Mouse (Mus musculus) adrenal gland (tissue): ENCODE measurements around the gene Mettl16.

Experiments used
- intact Hi-C: fragments of 180-260 bp; cut with DNase I; formaldehyde crosslinking; loops from one replicate; pipeline ENCODE4 v1.15.1; 2025

Mettl16 gene

DNA sequence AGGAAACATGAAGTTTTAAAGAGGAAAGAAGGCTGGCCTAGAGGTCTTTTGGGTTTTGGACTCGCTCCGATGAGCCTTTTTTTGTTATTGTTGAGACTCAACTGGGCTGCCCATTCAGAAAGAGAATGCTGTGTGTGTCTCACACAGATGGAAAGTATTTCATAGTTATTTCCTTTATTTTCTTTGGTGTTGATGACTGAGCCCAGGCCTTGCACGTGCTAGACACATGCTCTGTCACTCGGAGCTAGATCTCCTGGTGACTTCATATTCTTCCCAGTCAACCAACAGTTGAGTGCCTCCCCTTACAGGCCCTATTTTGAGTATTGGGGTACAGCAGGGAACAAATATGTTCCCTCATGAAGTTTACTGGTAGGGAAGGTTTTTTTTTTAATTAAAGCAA lies 1.0 kb downstream of the Mettl16 start:
- intact Hi-C loops, result no loop called here

DNA sequence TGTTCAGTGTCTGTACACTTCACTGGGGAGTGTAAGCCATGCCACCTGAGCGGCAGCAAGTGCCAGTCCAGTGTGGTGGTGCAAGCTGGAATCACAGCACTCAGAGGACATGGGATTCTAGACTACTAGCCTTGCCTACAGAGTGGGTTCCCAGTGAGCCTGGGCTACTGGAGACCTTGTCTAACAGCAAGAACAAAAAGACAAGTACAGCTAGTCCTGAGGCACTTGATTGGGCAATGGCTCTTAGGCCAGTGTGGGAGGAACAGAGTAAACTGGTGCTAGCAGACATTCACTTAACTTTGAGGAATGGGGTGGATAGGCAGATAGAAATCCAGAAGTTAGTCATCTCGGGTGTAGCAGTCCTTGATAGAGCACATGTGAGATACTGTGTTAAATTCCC lies 1.8 kb downstream of the Mettl16 start:
- intact Hi-C loops, result no loop called here

DNA sequence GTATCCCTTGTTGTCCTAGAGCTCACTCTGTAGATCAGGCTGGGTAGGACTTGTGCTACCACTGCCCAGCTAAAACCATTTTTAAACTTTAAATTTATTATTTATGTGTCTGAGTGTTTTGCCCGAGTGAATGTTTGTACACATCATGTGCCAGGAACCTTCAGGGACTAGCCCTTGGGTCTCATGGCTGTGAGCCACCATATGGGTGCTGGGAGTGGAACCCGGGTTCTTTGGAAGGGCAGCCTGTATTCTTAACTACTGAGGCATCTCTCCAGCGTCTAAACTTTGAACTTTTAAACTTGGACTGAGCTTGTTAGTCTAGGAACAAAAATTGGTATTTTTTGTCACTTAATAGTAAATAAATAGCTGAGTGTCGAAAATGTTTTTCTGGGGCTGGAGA lies 22.2 kb downstream of the Mettl16 start:
- intact Hi-C loops, result no loop called here

DNA sequence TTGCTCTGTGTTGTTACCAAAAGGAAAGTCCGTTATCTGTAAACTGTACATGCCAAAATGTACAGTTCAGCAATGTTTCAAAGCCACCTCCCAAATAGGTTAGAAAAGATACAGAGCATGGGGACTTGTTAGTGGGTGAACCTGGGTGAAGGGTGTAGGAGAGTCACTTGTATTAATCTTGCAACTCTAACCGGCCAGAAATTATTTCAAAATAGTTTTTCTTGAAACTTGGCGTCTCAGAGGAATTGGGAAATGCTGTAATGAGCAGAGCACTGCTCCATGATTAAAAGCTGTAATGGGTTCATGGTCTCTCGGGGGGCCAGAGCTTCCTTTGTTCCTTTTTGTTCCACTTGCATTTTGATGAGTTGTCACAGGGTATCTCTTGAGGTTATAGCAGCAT lies 30.0 kb downstream of the Mettl16 start:
- intact Hi-C loops, result no loop called here

DNA sequence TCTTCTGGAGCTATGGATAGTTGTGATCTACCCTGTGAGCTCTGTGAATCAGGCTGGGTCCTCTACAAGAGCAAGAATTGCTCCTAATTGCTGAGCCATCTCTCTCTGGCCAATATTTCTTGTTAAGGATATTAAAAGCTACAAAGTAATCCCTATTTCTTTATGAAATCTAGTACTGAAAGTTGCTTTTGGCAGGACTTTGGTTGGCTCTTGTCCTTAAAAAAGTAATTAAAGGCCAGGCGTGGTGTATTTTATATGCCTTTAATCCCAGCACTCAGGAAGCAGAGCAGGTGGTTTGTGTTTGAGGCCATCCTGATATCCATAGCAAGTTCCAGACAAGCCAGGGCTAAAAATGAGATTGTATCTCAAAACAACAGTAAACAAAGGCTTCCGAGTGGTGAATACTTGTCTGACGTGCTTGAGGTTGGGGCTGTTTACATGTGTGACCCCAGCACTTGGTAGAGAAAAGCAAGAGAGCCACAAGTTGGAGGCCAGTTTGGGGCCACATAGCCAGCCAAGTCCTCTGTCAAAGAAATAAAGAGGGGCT lies 33.5 kb downstream of the Mettl16 start:
- intact Hi-C loops, result no loop called here

DNA sequence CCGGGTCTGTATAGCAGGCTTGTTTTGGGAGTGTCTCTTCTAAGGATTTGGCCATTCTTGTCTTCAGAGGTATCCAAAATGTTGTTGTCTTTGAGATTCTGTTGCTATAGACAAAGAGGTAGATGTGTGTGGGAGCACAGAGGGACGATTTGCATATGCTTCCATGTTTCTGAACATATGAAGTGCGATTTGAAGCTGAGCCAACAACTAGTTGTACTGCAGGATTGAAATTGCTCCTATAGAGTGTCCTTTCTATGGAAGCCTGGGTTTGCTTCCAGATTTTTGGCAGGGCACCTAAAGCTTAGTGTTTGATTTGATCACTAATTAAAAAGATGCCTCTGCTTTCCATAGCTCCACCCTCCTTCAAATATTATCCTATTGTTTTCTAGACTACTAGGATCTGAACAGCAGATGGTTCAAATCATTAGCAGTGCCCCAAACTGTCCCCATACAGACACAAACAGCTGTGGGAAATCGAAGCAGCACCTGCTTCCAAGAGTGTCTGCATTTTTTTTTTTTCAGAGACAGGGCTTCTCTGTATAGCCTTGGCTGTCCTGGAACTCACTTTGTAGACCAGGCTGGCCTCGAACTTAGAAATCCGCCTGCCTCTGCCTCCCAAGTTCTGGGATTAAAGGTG lies 36.7 kb downstream of the Mettl16 start:
- intact Hi-C loops, result no loop called here

DNA sequence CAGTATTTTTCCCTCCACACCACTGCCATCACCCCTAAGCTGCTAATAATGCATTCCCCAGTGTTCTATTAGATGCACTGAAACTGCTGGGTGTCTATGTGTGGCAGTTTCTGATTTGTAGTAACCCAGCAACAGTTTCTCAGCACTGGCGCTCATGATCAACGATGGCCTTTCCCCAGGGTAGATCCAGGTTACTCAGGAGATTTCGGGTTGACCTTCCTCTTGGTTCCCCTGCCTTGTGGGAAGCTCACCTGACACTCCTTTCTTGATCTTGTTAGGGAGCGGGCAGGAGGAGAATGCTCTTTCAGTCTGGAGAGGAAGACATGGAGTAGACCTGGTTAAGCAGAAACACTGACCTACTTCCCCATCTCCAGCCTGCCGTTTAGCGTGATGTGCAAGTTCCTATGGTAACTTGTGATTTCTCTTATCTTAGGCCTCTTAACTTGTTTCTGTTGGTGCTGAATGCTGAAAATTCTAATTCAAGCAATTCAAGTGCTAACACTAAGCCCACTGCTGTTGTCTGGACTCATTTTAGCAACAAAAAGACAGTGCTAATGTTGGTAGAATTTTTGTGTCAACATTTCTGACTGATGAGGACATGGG lies 37.7 kb downstream of the Mettl16 start:
- intact Hi-C loops, result no loop called here

DNA sequence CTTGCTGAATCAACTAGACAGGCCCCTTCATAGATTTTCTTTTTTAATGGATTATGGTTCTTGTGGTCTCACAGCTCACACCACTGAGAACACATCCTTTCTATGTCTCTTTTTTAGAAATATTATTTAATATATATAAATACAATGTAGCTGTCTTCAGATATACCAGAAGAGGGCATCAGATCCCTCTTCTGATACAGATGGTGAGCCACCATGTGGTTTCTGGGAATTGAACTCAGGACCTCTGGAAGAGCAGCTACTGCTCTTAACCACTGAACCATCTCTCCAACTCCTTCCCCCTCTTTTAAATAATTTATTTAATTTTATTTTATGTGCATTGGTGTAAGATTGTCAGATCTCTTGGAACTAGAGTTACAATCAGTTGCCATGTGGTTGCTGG lies 39.5 kb downstream of the Mettl16 start:
- intact Hi-C loops, result loop anchor here (5.0 kb wide), 1 partner anchor 37 kb away; no protein-coding TSS in a partner anchor

DNA sequence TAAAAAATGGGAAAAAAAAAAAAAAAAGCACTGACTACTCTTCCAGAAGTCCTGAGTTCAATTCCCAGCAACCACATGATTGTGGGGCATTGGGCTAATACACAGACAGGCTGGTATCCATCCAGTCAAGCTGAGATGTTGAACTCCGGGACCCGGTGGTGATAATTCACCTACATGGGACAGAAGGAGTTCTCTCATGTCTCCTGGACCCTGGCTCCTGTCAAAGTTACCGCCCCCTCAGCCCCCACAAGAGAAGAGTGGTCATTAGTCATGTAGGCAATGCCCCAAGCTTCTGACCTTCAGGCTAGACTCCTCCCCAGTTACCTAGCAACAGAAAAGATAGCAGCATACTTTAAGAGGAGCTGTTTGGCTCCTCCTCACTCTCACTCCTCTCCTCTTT lies 40.4 kb downstream of the Mettl16 start:
- intact Hi-C loops, result loop anchor here (5.0 kb wide), 1 partner anchor 36 kb away; no protein-coding TSS in a partner anchor

DNA sequence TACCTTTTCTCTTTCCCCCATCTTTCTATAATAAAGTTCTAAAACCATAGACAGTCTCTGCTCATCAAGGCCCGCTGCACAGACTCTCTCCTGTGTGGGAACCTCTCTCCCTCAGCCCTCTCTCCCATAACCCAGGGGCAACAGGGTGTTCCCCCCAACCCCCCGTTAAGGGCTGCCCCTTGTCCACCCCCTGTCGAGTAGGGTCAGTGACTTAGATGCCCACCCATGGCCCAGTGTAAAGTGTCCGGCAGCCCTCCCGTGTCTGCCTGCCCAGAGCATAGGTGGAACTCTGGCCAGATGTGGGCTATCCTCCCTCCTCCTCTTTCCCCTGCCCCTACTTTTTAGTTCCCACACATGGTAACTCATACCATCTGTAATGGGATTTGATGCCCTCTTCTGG lies 40.9 kb downstream of the Mettl16 start:
- intact Hi-C loops, result loop anchor here (5.0 kb wide), 1 partner anchor 36 kb away; no protein-coding TSS in a partner anchor

DNA sequence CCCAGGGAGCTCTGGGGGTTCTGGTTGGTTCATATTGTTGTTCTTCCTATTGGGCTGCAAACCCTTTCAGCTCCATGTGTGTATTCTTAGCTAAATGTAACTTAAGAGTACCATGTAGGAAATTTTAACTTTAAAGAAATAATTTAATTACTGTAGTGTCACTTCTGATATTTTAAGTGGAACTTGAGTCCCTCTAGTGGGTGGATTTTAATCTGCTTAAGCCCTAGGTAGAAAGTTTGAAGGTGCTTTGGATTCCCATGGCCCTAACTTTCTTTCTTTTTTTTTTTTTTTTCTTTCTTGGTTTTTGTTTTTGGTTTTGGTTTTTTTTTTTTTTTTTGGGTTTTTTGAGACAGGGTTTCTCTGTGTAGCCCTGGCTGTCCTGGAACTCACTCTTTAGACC lies 45.2 kb downstream of the Mettl16 start:
- intact Hi-C loops, result loop anchor here (5.0 kb wide), 1 partner anchor 183 kb away; no protein-coding TSS in a partner anchor

DNA sequence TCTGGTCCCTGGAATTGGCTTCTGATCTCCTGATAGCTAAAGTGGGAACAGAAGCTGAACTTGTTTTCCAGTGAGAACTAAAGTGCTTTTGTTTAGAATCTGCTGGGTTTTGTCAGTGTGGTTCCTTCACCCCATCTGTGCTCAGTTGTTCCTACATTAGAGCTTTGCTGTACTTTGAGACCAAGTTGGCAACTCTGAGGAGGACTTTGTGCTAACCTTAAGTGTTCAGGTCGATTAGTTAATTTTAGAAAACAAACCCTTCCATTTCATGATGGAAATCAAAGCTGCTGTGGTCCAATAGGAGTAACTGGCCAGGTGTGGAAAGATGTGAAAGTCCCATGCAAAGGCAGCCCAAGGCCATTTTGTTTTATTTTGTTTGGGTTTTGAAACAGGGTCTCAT lies 50.3 kb downstream of the Mettl16 start:
- intact Hi-C loops, result loop anchor here (2.0 kb wide), 1 partner anchor 28 kb away; no protein-coding TSS in a partner anchor

DNA sequence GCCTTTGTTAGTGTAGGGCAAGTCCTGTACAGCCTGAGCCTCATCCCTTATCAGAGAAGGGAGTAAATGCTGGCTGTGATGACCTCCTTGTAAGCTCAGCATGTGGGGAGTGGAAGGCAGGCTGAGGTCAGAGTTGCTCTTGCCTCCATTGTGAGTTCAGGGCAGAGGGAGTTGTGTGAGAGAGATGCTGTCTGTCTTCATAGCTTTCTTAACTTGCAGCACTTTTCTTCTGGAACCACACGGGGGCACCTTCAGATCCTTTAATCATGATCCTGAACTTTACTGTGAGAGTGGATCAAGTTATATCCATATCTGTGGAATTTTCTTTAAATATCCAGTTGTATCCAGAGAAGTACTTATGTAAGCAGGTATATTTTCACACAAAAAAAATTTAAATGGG lies 50.8 kb downstream of the Mettl16 start:
- intact Hi-C loops, result loop anchor here (2.0 kb wide), 1 partner anchor 27 kb away; no protein-coding TSS in a partner anchor

DNA sequence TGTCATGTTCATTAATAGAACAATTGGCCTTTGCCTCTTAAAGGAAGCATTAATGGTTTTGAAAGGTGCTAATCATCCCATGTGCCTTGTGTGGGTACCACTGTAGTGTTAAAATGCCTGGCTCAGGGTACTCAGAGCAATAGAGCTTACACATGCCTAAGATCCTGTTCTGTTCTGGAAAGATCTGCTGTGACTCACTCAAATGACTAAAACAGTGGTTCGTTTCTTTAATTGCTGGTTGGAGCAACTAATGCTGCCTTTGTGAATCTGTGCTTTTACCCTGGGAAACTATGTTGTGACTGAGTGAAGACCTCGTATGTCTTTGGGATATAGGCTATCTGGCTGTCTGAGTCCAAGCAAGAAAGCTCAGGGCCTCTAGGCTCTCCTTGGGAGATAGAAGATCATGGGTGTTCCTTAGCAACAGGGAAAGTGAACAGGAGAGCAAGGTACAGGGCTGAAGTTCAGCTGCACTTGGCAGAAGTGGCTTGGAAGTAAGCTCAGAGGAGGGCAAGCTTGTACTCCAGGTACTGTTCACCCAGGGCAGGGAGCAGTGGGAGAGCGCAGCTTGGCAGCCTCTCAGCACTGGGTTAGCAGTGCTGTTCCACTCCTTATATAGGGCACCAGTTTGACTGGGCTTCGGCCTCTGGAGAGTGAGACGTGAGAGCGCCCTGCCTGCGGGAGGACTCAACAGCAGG lies 52.3 kb downstream of the Mettl16 start:
- intact Hi-C loops, result no loop called here

DNA sequence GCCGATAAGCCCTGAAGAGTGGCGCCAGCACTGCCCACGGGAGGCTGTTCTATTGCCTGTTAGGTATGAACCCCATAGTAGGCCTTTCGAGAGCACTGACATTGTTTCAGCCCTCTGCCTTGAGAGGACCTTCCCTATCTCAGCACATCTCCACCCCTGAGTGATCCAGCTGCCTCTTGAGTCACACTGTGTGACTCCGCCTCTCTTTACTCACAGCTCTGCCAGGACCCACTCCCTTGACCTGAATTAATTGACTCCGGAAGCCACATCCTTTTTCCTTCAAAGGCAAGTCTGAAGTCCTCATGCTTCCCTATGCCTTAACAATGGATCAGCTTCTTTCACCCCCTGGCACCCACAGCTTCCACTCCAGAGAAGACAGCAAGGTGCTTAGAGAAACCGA lies 55.5 kb downstream of the Mettl16 start:
- intact Hi-C loops, result no loop called here

DNA sequence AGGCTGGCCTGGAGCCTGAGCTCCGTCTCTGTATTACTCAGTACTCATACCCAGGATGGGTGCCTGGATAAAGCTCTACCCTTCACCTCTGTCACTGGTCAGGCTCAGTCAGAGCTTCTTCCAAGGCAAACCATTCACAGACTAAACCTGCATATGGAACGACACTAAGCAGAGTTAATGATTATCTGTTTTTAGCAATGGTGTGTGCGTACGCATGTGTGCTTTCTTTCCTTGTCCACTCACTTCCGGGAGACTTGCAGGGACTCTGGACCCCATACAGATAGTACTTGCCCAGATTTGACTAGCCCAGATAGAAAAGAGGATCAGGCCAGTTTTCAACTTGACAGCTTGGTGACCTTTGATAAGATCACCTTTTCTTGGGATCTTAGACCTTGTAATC lies 56.1 kb downstream of the Mettl16 start:
- intact Hi-C loops, result no loop called here

DNA sequence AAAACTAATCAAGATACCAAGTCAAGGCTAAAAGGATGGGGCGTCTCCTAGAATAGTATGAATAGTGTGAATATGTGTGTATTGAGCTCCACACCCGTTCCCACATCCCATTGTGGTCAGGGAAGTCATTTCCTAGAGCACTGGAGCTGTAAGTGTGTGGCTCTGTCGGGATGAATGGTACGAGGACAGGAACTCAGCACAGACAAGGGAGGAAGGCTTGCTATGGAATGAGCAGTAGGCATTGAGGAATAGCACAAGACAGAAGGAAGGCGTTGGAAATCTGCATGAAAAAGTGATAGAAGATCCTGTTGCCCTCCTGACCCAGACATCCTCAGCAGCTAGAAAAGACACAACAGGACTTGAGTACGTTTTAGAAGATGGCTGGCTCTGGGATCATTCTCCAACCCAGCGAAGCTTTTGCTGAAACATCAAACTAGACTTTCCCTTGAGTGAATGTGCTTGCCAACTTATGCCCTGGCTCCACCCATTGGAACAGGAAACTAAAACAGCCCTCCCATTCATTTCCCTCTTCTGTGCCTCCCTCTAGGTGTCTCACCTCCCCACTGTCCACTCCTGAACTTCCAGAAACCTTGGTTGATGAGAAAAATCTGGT lies 57.3 kb downstream of the Mettl16 start:
- intact Hi-C loops, result no loop called here

DNA sequence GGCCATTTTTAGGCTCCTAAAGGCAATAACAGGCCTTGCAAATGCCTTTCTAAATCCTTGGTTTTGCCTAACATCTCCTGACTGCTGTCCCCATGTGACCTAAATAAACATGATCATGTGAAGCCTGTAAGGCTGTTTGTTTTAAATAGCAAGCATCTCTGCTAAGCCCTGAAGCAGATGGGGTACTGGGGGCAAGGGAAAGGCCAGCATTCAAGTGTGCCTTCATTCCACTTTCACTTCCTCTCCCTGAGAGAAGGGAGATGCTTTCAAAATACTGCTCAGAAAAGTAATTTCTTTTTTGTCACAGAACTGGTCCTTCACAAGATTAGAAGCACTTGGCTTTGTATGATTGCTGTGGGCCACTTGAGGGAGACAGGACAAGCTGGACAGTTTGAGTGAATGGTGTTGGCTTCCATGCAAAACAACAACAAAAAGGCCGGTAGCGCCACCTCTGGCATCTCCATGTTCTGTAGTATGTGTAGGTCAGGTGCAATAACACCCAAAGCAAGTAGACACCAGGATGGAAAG lies 57.8 kb downstream of the Mettl16 start:
- intact Hi-C loops, result no loop called here

DNA sequence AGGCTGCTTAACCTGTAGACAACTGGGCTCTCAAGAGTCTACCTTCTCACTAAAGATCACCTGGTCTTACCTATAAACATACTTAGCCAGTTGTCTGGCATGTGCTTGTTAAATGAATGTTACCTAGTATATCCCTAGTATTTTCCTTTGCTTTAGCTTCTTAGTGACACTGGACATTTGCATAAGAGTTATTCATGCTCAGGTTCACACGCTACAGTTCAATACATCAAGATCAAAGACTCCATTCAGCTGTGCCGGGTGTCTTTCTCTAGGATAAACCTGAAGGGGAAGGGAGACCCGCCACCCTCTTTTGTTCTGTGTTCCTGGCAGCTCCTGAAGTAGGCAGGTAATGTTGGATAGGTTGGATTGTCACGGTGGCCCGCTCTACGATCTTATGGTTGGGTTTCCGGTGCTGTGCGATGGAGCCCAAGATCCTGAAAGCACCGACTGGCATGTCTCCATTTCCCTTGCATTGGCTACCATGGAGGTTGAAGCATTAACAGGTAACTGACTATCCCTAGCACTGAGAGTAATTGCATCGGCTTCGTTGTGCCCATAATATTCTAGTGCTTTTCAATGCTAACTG lies 58.4 kb downstream of the Mettl16 start:
- intact Hi-C loops, result no loop called here

DNA sequence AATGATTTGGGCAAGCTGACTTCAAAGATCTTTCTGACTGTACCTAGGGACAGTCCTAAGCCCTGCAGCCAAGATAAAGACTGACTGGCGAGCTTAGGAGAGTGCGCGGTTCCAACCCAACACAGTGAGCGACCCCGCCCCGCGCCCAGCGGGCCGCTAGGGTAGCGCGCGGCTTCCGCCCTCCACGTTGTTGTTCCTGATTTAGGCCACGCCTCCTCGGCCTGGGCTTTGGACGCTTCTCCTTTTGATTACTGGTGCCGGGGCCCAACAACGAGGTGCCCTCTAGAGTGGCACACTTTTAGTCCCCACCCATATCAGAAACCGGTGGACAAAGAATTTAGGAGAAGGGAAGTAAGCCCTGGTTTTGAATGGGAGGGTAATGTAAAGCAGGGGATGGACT lies 59.2 kb downstream of the Mettl16 start:
- intact Hi-C loops, result no loop called here
